Mouse (Mus musculus): ENCODE measurements around the gene Ifna15. TPM values are rescaled to one million over a fixed set of nuclear protein-coding genes. Genes with fewer than 3 reads are reported as not detected.
A peak's percentile ranks its signal among the peaks of the same experiment; 100 is the strongest.
"Not testable (repeated sequence)": the region's sequence is repeated elsewhere in the genome, so short reads cannot be mapped to it uniquely, and the experiment has no call there.

Ifna15 gene
- polyA plus RNA-seq (2014; fragmentation: Nextera tagmentation; extraction: Ambion mirVana) = not detected in 2 replicates

DNA sequence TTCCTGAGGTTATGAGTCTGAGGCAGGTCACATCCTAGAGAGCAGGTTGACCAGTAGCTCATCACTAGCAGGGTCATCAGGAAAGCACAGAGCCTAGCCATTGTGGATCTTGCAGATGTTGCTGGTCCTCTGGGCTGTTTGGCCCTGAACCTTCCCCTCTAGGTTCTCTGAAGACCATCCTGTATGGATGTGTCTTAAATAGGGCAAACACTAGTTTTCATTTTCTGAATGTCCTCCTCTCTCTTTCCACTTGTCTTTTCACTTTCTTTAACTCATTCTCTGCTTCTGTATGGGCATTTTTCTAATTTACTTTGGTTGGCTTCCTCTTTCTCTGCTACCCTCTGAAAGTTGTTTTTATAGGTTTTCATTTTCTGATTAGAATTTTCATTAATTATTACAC is at the start of gene Ifna15:
Gene Ifna15, minus strand, starts transcription at position 101 of the 400 bp plus-strand sequence.
- not testable (repeated sequence) for H3K4me1 ChIP-seq (replicated peaks; ENCODE audit: control insufficient read depth, insufficient read depth, low read length); H3K36me3 ChIP-seq (ENCODE audit: control insufficient read depth, insufficient read depth, low read length); H3K9ac ChIP-seq (ENCODE audit: low read length); H3K27me3 ChIP-seq (replicated peaks; ENCODE audit: control insufficient read depth, insufficient read depth, low read length); H3K27ac ChIP-seq (ENCODE audit: low read depth); H3K9me3 ChIP-seq (ENCODE audit: control insufficient read depth, low read length); ATAC-seq (replicated peaks; ENCODE audit: low FRiP score, low TSS enrichment, low read depth); H3K4me3 ChIP-seq (ENCODE audit: low read depth, low read length); DNase-seq (ENCODE audit: low spot score); H3K4me2 ChIP-seq (ENCODE audit: low read length)

DNA sequence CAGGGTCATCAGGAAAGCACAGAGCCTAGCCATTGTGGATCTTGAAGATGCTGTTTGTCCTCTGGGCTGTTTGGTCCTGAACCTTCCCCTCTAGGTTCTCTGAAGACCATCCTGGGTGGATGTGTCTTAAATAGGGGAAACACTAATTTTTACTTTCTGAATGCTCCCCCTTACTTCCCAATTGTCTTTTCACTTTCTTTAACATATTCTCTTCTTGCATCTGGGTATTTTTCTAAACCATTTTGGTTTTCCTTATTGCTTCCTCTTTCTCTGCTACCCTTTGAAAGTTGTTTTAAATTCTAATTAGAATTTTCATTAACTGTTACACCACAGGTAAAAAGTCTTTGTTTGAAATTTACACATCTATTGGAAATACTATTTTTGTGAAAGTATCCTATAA is 45.2 kb upstream of the Ifna15 start, which contains the start of gene Ifna12:
Gene Ifna12, minus strand, starts transcription at position 101 of the 400 bp plus-strand sequence.
- Histone ChIP-seq H3K36me3 (ENCODE audit: control insufficient read depth, insufficient read depth, low read length) (no peaks in the 10 kb centered on the region), H3K9ac (ENCODE audit: low read length) (no peak within 1 kb of the TSS), H3K4me3 (ENCODE audit: low read depth, low read length) (no peak within 1 kb of the TSS), H3K4me2 (ENCODE audit: low read length) (no peak within 1 kb of the TSS), H3K27me3 (replicated peaks; ENCODE audit: control insufficient read depth, insufficient read depth, low read length) (no peaks in the 10 kb centered on the region), H3K27ac (ENCODE audit: low read depth) (no peak within 1 kb of the TSS), H3K4me1 (replicated peaks; ENCODE audit: control insufficient read depth, insufficient read depth, low read length) (no peaks in the 10 kb centered on the region), H3K9me3 (ENCODE audit: control insufficient read depth, low read length) (no peaks in the 10 kb centered on the region)
- ATAC-seq (replicated peaks; ENCODE audit: low FRiP score, low TSS enrichment, low read depth) = no peak
- no peak for DNase-seq (ENCODE audit: low spot score)

DNA sequence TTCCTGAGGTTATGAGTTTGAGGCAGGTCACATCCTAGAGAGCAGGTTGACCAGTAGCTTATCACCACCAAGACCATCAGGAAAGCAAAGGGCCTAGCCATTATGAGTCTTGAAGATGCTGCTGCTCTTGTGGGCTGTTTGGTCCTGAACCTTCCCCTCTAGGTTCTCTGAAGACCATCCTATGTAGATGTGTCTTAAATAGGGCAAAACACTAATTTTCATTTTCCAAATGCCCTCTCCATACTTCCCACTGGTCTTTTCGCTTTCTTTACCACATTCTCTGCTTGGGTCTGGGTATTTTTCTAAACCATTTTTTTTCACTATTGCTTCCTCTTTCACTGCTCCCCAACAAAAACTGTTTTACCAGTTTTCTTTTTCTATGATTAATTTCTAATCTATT is 34.2 kb upstream of the Ifna15 start, which contains the start of gene Ifna9:
Gene Ifna9, minus strand, starts transcription at position 101 of the 400 bp plus-strand sequence.
- Histone ChIP-seq H3K27me3 (replicated peaks; ENCODE audit: control insufficient read depth, insufficient read depth, low read length) (no peaks in the 10 kb centered on the region), H3K27ac (ENCODE audit: low read depth) (no peak within 1 kb of the TSS), H3K36me3 (ENCODE audit: control insufficient read depth, insufficient read depth, low read length) (no peaks in the 10 kb centered on the region), H3K4me2 (ENCODE audit: low read length) (no peak within 1 kb of the TSS), H3K4me3 (ENCODE audit: low read depth, low read length) (no peak within 1 kb of the TSS), H3K4me1 (replicated peaks; ENCODE audit: control insufficient read depth, insufficient read depth, low read length) (no peaks in the 10 kb centered on the region), H3K9me3 (ENCODE audit: control insufficient read depth, low read length) (no peaks in the 10 kb centered on the region), H3K9ac (ENCODE audit: low read length) (no peak within 1 kb of the TSS)
- DNase-seq (ENCODE audit: low spot score) (no peak), ATAC-seq (replicated peaks; ENCODE audit: low FRiP score, low TSS enrichment, low read depth) (no peak)
- WGBS = 97% methylated on average over 1 of the region's 1 CpGs

DNA sequence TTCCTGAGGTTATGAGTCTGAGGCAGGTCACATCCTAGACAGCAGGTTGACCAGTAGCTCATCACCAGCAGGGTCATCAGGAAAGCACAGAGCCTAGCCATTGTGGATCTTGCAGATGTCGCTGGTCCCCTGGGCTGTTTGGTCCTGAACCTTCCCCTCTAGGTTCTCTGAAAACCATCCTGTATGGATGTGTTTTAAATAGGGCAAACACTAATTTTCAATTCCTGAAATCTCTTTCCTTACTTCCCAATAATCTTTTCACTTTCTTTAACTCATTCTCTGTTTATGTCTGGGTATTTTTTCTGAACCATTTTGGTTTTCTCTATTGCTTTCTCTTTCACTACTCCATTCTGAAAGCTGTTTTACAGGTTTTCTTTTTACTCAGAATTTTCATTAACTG is 13.7 kb upstream of the Ifna15 start, which contains the start of gene Ifna14:
Gene Ifna14, minus strand, starts transcription at position 101 of the 400 bp plus-strand sequence.
- Histone ChIP-seq H3K9me3 (ENCODE audit: control insufficient read depth, low read length) (no peaks in the 10 kb centered on the region), H3K9ac (ENCODE audit: low read length) (no peak within 1 kb of the TSS), H3K4me2 (ENCODE audit: low read length) (no peak within 1 kb of the TSS), H3K4me1 (replicated peaks; ENCODE audit: control insufficient read depth, insufficient read depth, low read length) (no peaks in the 10 kb centered on the region), H3K27me3 (replicated peaks; ENCODE audit: control insufficient read depth, insufficient read depth, low read length) (no peaks in the 10 kb centered on the region), H3K36me3 (ENCODE audit: control insufficient read depth, insufficient read depth, low read length) (no peaks in the 10 kb centered on the region), H3K4me3 (ENCODE audit: low read depth, low read length) (no peak within 1 kb of the TSS), H3K27ac (ENCODE audit: low read depth) (no peak within 1 kb of the TSS)
- WGBS = 88% methylated on average over 1 of the region's 1 CpGs
- ATAC-seq (replicated peaks; ENCODE audit: low FRiP score, low TSS enrichment, low read depth) (no peak), DNase-seq (ENCODE audit: low spot score) (no peak)

DNA sequence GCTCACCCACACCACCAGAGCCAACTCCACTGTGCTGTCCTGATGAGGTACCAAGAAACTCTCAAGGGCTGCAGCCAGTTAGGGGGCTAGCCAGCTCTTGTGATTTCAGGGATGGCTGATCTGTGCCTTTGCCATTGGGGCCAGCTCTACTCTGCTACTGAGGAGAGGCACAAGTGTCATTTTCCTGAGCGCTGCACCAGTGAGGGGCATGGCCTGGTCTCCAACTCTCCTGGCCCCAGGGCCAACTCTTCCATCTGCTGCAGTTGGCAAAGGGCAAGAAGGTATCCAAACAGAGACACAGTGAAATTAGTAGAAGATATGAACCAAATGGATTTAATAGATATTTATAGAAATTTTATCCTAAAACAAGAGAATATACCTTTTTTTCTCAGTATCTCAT is 3.7 kb upstream of the Ifna15 start:
- H3K4me3 ChIP-seq (ENCODE audit: low read depth, low read length) = no peak overlapping the region
- ATAC-seq (replicated peaks; ENCODE audit: low FRiP score, low TSS enrichment, low read depth) (no peak), DNase-seq (ENCODE audit: low spot score) (no peak)
- H3K4me2 ChIP-seq (ENCODE audit: low read length) = no peak overlapping the region
- H3K9ac ChIP-seq (ENCODE audit: low read length) = no peak overlapping the region
- no peaks in the 10 kb centered on the region for H3K36me3 ChIP-seq (ENCODE audit: control insufficient read depth, insufficient read depth, low read length)
- no peaks in the 10 kb centered on the region for H3K9me3 ChIP-seq (ENCODE audit: control insufficient read depth, low read length)
- H3K4me1 ChIP-seq (replicated peaks; ENCODE audit: control insufficient read depth, insufficient read depth, low read length) = no peaks in the 10 kb centered on the region
- no peak overlapping the region for H3K27ac ChIP-seq (ENCODE audit: low read depth)
- no peaks in the 10 kb centered on the region for H3K27me3 ChIP-seq (replicated peaks; ENCODE audit: control insufficient read depth, insufficient read depth, low read length)
- 97% methylated on average over 1 of the region's 1 CpGs for WGBS

DNA sequence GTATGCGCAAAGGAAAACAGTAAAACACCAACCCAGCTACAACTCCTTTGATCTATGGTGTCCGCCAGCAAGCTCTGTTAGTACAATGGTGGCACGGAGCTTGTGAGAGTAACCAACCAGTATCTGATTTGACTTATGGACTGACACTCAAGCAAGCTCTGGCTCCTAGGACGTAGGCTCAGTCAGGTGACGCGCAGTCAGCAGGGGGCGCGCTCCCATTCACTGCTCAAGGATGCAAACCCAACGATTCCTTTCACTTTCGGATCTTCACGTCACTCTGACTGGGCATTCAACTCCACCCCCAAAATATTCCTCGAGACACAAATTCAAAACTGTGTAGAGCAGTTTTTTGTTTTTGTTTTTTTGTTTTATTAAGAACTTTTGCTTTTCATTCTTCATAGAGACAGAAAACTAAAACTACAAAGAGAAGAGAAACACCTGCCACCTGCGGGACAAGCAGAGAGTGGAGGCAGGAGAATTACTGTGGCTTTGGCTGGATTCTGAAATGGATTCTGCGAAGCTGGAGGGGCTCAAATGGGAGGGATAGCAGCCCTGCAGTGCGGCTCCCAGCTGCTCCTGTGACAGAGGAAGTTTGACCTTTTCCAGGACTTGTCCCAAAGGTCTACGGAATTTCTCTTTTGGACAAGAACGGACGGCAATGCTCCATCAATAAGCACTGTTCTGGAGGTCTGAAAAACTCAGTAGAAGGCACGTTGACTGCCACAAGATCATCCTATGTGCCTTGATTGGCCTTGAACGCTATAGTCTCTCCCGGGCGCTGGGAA is 7.7 kb downstream of the Ifna15 start:
- H3K4me1 ChIP-seq (replicated peaks; ENCODE audit: control insufficient read depth, insufficient read depth, low read length) = no peaks in the 10 kb centered on the region

DNA sequence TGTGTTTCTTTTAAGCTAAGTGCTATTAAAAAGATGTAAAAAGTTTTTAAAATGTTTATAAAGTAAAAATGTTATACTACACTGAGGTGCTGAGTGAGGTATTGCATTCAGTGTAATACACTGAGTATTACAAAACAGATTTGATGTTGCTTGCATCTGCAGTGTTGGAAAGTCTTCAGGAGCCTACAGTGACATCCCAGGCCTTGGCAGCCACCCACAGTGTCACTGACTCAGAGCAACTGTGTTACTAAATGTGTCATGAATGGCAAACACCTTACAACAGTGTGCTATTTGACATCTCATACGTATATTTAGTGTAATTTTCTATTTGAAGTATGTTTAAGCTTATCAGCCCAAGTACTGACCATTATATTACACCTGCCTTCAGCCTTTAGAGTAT is 10.1 kb downstream of the Ifna15 start:
- Histone ChIP-seq H3K4me3 (ENCODE audit: low read depth, low read length) (no peak overlapping the region), H3K4me1 (replicated peaks; ENCODE audit: control insufficient read depth, insufficient read depth, low read length) (no peaks in the 10 kb centered on the region), H3K9ac (ENCODE audit: low read length) (no peak overlapping the region), H3K36me3 (ENCODE audit: control insufficient read depth, insufficient read depth, low read length) (no peaks in the 10 kb centered on the region), H3K27ac (ENCODE audit: low read depth) (no peak overlapping the region), H3K27me3 (replicated peaks; ENCODE audit: control insufficient read depth, insufficient read depth, low read length) (no peaks in the 10 kb centered on the region), H3K9me3 (ENCODE audit: control insufficient read depth, low read length) (no peaks in the 10 kb centered on the region), H3K4me2 (ENCODE audit: low read length) (no peak overlapping the region)
- no peak for DNase-seq (ENCODE audit: low spot score)
- WGBS = 78% methylated on average over 1 of the region's 1 CpGs
- ATAC-seq (replicated peaks; ENCODE audit: low FRiP score, low TSS enrichment, low read depth) = no peak

More for the DNA sequence above, 7.7 kb downstream of the Ifna15 start:
- Histone ChIP-seq H3K4me2 (ENCODE audit: low read length) (peak overlapping the region; percentile 52), H3K27ac (ENCODE audit: low read depth) (no peak overlapping the region), H3K4me3 (ENCODE audit: low read depth, low read length) (peak overlapping the region; percentile 30), H3K27me3 (replicated peaks; ENCODE audit: control insufficient read depth, insufficient read depth, low read length) (no peaks in the 10 kb centered on the region), H3K9ac (ENCODE audit: low read length) (no peak overlapping the region), H3K36me3 (ENCODE audit: control insufficient read depth, insufficient read depth, low read length) (no peaks in the 10 kb centered on the region), H3K9me3 (ENCODE audit: control insufficient read depth, low read length) (no peaks in the 10 kb centered on the region)
- DNase-seq (ENCODE audit: low spot score) (peak; percentile 88), ATAC-seq (replicated peaks; ENCODE audit: low FRiP score, low TSS enrichment, low read depth) (peak; percentile 70; the same call in 1 of the 2 replicates)
- WGBS = 34% methylated on average over 22 of the region's 22 CpGs

DNA sequence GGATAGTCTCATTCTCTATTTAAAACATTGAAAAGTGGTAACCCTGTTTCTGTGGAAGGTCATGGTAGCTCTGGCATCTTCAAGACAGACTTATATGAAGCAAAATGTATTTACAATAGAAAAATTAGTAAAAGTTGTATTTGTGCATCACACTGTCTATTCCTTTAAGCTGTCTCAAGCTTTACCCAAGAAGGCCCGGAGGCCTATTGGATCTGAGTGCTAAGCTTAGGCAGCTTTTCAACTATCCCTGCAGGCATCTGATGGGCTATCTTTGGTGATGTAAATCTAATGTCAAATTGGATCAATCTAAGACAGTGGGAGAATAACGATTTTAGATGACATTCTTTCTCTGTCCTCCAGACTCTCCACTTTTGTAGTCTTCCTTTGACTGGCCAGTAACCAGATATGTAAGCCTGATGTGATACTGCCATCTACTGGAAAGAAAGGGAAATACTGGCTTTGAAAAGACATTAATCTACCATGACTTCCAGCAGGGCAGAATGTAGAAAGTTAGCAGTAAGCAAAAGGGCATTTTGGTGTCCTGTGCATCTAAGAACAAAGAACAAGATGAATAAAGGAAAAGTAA is 14.3 kb downstream of the Ifna15 start:
- WGBS = 47% methylated on average over 2 of the region's 2 CpGs
- H3K4me2 ChIP-seq (ENCODE audit: low read length) = no peak overlapping the region
- H3K4me1 ChIP-seq (replicated peaks; ENCODE audit: control insufficient read depth, insufficient read depth, low read length) = no peaks in the 10 kb centered on the region
- no peak for DNase-seq (ENCODE audit: low spot score)
- no peaks in the 10 kb centered on the region for H3K9me3 ChIP-seq (ENCODE audit: control insufficient read depth, low read length)
- no peaks in the 10 kb centered on the region for H3K27me3 ChIP-seq (replicated peaks; ENCODE audit: control insufficient read depth, insufficient read depth, low read length)
- H3K36me3 ChIP-seq (ENCODE audit: control insufficient read depth, insufficient read depth, low read length) = no peaks in the 10 kb centered on the region
- ATAC-seq (replicated peaks; ENCODE audit: low FRiP score, low TSS enrichment, low read depth) = peak; percentile 47; the same call in 1 of the 2 replicates
- no peak overlapping the region for H3K4me3 ChIP-seq (ENCODE audit: low read depth, low read length)
- no peak overlapping the region for H3K9ac ChIP-seq (ENCODE audit: low read length)
- H3K27ac ChIP-seq (ENCODE audit: low read depth) = no peak overlapping the region
